Mouse (Mus musculus): Measurements from ENCODE around the gene Jarid2.
A peak's percentile ranks its signal among the peaks of the same experiment; 100 is the strongest.
"Not testable (repeated sequence)": the region's sequence is repeated elsewhere in the genome, so short reads cannot be mapped to it uniquely, and the experiment has no call there.

Gene Jarid2

DNA sequence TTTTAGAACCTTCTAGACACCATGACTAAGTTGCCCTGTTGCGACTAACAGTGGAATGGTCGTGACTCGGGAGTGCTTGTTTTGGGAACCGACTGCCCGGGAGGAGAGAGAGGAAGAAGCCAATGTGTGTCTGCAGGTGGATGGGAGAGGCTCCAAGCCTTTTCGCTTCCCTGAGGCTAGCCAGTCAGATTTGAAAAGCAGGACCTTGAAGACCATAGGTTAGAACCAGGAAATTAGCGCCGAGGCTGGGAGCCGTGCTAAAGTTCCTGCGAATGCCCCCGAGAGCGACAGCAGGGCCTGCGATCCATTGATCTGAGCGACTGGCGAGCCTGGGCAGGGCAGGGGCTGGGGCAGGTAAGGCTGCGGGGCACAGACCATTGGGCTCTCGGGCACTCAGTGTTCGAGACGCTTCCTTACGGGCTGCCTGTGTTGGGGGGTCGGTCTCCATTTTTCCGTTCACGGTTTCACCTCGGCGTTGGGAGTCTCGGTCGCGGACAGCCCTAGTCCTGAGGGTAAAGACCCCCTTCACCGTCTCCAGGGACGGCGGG, at the start of gene Jarid2:
Jarid2 (plus strand) TSS at position 51 of the 548 bp plus-strand sequence.
- DNase-seq, result no peak

DNA sequence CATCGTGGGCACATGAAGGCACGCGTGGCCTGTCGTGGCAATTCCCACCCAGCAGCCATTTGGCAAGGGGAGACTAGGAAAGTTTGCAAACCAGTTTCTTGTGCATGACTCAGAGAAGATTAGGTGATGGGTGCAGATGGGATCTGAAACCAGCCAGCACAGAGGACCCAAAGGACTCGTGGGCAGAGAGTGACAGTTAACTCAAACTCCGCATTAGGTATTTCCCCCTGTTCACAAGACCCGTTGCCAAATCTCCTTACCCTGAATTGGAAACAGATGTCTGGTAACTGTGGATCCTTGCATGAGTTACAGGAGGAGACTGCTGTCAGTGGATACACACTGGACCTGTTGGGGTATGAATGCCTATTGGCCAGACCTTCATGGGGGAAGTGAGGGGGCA, 48.2 kb upstream of the Jarid2 start:
- no peak for DNase-seq

DNA sequence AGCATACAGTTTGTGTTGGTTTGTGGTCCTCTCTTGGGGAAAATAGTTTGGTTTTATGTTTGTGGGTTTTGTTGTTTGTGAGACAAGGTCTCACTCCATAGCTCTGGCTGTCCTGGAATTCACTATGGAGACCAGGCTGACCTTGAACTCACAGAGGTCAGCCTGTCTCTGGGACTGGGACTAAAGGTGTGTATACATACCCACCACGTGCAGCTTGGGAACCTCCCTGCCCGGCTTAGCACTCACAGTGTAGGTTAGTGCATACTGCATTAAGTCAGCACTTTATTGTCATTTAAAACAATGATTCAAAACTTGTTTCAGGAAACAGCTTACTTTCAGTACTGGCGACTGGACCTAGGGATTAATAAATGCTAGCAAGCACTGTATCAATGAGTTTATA, 41.1 kb upstream of the Jarid2 start:
- DNase-seq, result no peak

DNA sequence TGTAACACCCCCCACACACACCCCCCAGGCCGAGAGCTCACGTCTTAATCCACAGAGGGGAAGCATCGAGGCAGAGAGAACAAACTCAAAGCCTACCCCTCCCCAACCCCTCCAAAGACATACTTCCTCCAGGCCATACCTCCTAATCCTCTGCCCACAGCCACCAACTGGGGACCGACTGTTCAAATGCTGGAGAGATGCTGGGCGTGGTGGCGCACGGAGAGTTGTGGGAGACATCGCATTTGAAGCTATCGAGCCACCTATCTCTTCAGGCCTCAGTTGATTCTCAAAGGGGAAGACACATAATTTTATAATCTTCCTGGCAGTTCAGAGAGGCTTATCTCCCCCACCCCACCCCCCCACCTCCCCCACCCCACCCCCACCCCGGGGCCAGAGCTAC, 31.6 kb upstream of the Jarid2 start:
- no peak for DNase-seq

DNA sequence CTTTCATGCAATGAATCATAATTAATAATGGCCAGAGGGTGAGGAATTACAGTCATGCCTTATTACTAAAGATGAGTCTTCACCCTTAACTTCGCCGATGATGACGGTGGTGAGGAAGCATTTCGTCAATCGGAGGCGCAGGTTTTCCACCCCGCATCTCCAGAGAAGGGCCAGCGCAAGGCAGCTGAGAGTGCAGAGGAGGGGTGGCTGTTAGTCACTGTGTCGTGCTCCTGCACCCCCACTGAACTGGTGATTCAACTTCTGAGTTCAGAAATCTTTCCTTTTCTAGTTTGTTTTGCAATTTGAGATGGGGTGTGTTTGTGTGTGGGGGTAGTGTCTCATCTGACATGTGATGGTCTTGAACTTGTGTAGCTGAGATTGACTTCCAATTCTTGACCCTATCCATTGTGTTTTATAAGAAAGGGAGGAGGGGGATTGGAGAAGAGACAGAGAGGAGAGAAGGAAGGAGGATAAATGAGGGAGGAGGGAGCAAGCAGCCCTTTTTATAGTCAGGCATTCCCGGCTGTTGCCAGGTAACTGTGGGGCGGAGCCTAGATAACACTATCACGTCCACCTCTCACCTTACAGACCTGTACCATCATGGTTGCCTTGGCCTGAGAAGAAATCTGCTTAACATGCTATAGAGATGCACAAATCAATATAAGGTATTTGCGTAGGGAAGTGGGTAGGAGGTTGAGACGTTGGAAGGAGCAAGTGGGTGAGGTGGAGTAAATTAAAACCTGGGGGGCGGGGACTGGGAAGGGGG, 25.1 kb upstream of the Jarid2 start:
- no peak for DNase-seq

DNA sequence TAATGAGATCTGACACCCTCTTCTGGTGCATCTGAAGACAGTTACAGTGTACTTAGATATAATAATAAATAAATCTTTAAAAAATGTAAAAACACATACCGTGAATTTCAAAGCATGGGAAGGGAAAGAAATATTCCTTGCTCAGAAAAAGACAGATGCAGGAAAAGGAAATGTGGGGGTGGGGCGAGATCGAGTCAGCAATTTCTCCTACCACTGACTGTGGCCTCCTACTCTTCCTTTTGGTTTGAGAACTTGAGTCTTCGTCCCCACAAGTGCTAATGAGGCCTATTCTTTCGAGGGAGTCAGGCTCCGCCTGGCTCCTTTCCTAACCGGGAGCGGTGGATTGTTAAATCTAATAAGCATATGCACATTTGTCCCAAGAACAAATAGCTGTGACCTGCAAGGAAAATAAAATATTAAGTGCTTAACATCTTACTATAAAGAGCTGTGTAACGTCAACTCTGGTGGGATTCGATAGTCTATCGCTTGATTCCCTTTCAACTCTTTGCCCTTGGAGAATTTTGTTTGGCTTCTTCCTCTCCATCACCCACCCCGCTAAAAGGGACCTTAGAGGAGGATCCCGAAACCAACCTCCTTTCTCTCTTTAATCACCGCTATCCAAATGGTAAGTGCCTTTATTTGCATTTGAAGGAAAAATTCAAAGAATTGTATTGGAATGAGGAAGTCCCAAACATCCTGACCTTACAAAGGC, 24.1 kb upstream of the Jarid2 start:
- no peak for DNase-seq

DNA sequence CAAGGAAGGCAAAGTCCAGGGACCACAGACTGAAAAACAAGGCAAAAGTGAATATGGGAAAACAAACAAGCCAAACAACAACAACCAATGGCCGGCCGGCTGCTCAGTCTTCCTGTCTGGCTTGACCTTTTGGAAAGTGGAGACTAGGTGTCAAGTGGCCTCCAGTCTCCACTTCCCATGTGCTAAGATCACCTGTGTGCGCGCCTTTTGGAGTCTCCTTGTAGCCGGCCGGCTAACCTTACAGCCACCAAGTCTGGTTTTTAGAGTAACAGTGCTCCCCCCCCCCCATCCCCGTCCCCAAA, 23.6 kb upstream of the Jarid2 start:
- no peak for DNase-seq

DNA sequence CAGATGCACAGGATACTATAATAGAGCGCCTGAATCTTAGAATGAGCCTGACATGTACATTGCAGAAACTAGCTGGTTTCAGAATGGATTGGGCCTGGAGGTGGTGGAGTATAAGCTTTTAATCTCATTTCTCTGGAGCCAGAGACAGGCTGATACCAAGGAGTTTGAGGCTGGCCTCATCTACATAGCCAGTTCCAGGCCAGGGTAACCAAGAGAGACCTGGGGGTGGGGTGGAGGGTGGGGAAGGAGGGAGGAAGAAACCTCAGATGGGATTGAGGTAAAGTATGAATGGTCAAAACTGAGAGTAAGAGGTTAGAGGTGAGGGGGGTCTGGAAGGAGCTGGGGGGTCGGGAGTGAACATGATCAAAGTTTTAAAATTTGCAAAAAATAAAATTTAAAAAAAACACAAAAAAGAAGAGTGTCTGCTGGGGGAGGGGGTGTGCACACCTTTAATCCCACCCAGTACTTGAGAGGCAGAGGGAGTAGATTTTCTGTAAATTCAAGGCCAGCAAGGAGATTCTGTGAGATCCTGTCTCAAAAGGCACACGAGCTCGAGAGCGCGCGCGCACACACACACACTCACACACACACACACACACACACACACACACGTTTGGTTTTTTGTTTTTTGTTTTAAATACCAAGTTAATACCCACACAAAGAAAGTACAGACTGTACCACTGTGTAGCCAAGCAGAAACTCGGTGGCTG, 22.9 kb upstream of the Jarid2 start:
- DNase-seq, result no peak

DNA sequence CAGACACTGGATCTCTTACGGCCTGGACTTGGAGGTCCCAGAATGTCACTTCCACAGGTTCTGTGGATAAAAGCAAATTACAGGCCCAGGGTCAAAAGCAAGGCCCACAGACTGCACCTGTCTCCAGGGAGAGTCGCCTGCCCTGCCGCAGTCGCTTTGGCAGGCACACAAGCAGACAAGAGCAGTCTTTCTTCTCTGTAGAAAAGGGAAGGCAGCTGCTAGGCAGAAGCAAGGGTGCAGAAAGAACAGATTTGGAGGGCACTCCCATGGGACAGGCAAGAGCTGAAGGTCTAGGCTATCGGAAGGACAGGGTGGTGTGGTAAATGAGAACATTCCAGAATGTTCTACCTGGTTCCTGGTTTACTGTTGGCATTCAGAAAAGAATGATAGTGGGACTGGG, 22.1 kb upstream of the Jarid2 start:
- DNase-seq, result no peak

DNA sequence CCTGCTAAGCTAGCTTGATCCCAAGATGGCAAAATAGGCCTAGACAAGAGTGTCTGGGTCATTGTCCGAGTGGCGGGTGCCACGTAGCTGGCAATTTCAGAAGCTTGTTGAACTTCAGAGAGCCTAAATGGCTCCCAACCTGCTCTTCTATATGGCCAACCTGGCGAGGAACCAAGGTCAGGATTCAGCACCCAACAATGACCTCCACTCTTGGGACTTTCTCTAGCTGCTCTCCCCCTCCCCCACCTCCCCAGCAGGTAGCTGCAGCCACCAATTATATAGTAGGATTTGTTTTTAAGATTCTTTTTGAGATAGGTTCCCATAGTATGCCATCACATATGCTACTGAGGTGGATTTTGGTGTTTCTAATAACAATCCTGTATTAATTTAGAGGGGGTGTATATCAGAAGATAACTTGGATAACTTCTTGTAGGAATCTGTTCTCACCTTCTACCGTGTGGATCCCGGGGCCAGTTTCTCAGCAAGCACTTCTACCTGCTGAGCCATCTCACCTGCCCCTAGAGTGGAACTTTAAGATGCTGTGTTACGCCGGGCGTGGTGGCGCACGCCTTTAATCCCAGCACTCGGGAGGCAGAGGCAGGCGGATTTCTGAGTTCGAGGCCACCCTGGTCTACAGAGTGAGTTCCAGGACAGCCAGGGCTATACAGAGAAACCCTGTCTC, 20.8 kb upstream of the Jarid2 start:
- DNase-seq, result no peak

DNA sequence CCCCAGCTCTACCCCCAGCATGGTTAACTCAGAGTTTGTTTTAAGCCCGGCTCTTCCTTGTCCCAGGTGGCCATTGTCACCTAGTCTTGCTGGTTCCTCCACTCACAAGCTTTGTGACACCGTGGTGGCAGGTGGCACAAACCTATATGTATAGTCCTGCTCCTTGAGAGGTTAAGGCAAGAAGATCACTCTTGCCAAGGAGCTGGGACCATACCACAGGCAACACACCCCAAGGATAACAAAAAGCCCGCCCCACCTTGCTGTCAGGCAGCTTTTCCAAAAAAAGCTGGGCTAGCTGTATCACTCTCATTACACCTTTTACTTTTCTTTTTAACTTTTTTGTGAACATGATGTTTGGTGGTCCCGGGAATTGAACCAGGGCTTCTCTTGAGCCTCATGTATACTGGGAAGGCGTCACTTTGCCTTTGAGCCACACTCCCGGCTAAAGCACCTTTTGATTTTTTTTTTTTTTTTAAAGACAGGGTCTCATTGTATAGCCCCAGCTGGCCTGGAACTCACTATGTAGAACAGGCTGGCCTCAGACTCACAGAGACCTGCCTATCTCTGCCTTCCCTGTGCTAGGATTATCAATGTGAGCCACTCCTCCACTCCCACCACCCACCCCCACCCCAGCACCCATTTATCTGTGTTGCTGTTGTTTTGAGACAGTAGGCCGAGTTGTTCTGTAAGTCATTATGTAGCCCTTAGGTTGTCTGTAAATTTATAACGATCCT, 19.4 kb upstream of the Jarid2 start:
- DNase-seq, result no peak

DNA sequence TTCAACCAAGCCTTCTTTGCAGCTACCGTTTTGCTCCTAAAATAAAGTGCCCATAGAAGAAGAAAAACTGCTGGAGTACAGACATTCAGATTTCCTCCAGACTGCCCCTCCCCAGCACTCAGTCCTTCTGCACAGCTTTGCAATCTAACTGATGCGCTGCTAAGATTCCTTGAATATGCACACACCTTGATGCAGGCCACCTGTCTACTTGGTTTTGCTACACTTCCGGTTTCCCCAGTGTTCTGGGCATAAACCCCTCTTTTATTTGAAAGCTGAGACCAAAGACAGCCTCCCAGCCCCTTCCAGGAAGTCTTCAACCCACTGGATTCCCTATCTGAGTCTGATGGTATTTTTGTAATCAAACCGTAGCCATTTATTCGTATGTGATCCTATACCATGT, 18.2 kb upstream of the Jarid2 start:
- no peak for DNase-seq

DNA sequence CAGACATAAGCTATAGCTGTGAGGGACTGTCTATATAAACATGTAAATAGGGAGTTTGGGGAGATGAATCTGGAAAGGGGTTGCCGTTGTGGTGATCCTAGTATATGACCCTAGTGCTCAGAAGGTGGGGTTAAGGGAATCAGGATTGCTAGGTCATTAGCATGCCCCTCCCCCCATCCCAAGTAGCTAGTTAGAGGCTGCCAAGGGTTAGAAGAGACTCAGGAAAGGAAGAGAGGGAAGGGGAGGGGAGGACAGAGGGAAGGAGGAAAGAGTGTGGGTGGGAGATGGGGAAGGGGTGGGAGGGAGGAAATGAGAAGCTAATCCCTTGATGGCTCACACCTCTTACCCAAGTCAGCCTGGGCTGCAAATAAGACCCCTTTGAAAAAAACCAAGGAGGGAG, 17.4 kb upstream of the Jarid2 start:
- DNase-seq, result no peak

DNA sequence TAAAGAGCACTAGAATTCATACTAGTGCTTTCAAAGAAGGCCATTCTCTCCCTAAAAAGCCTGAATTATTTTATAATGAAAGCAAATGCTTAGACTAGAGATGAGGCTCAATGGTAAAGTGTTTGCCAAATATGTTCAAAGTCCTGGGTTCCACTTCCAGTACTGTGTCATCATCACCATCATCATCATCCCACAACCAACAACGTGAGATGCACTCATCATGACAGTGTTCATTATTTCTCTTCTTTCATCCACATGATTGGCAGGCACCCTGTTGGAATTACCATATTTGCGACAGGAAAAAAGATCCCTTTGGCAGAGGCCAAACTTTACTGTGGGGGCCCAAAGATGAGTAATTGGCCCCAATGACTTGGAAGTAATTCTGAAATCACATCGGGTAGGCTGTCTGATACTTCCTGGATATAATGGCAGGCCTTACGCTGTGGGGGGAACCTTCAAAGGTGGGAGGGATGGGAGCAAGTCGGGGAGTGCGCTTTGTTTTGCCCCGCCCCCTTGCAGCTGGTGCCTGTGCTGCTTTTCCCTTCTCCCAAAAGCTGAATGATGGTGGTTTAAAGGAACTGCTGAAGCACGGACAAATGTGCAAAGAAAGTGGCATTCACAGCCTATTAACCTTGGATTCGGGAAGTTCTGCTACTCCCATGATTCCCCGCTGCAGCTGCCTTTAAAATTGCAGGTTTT, 13.9 kb upstream of the Jarid2 start:
- peak; percentile 25 for DNase-seq

DNA sequence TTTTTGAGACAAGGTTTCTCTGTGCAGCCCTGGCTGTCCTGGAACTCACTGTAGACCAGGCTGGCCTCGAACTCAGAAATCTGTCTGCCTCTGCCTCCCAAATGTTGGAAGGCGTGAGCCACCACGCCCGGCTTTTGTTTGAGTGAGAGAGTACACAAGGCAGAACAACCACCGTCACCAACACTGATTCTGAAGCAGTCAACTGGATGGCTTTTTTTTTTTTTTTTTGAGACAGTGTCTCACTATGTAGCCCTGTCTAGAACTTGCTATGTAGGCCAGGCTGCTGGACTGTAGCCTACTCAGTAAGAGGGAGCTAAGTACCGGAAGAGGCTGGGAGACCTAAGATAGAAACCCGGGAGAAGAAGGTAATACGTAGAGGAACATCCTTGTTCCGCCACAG, 11.4 kb upstream of the Jarid2 start:
- no peak for DNase-seq

DNA sequence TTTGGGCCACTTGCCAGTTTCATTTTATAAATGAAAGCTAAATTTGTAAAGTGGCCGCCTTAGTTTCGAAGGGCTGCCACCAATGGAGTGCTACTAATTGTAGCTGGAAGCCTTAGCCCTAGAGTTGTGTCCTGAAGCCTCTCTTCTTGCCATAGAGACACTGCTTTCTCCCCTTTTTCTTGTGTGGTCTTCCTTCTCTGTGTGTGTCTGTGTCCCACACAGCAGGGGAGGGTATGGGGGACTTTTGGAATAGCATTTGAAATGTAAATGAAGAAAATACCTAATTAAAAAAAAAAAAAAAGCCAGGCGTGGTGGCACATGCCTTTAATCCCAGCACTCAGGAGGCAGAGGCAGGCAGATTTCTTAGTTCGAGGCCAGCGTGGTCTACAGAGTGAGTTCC, 10.8 kb upstream of the Jarid2 start:
- not testable (repeated sequence) for DNase-seq

DNA sequence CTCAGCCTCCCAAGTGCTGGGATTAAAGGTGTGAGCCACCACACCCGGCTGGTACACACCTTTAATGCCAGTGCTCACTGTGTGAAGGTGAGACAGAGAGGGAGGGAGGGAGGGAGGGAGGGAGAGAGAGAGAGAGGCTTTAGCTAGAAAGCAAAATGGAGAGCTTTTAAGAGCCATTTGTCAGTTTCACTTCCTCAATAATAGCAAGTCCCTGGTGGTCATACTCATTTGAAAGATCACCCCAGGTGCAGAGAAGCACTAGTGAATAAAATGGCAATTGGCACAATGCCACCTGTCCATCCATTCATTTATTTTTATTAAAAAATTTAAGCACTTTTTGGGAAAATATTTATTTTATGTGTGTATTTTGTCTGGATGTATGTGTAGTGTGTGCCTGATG, 9.2 kb upstream of the Jarid2 start:
- DNase-seq, result no peak

DNA sequence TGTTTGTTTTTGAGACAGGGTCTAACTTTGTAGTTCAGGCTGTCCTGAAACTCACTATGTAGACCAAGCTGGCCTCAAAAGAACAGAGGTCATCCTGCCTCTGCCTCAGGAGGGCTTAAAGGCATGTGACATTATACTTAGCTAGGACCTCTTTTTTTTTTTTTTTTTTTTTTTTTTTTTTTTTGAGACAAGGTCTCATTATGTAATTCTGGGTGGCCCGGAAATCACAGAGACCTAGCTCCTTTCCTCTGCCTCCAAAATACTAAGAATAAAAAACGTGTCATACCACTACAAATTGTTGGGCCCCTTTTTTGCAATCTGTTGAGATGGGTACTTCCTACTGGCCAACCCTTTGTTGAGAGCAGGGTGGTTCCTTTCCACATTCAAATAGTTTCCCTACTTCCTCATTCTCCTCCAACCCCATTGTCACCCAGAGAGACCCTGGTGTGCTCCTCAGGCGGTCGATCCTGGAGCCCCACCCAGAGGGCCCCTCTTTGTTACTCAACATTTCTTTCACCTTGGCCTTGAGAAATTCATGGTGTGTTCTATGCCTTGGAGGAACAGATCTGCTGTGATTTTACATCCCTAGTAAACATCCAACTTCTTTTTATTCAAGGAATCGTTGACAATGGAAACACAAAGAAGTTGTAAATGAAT, 7.3 kb upstream of the Jarid2 start:
- no peak for DNase-seq

DNA sequence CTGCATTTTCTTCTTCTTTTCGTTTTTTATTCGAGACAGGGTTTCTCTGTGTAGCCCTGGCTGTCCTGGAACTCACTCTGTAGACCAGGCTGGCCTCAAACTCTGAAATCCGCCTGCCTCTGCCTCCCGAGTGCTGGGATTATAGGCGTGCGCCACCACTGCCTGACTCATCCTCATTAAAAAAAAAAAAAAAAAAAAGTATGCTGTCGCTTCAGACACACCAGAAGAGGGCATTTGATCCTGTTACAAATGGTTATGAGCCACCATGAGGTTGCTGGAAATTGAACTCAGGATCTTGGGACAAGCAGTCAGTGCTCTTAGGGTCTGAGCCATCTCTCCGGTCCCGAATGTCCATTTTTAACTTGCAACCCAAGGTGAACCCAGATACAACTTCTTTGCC, 5.8 kb upstream of the Jarid2 start:
- not testable (repeated sequence) for DNase-seq

DNA sequence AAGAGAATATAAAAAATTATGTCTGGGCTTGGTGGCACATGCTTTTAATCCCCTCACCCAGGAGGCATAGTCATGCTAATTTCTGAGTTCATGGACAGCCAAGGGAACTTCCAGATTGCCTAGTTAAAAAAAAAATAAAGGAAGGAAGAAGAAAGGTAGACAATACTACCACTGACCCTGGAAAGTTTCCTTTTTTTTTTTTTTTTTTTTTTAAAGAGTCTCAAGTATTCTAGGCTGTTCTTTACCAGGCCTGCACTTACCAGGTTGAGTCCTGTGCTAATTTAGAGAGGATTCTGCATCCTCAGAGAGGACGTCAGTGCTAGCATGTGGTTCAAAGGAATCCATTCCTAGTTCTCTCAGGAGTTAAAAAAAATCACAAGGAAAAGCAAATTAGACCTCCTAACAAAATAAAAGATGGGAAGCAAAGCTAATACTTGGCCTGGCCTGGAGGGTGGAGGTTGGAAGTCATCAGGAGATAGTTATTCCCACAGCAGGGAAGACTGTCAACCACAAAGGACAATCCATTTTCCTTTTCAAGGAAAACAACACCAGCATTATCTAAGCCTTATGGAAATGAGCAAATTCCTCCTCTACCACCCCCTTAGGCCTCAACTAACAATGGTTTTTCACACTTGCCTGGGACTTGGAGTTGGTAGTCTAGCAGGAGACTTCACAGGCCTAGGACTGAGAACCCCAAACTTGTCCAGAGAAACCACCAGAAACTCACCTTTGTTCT, 961 bp upstream of the Jarid2 start:
- no peak for DNase-seq

Data from thymus, postnatal 4 days (tissue).